Mouse (Mus musculus) cerebellum, adult 11-12 months (tissue): ENCODE measurements around the gene Zmiz1.

Experiments used
- DNase-seq: peaks from one replicate; pipeline ENCODE4 v3.0.0; 2022

Zmiz1 gene

GRCm38 (mm10) chr14:25711177-25711576, 252.2 kb downstream of the Zmiz1 start:
- no peak for DNase-seq

GRCm38 (mm10) chr14:25711602-25712001, 252.6 kb downstream of the Zmiz1 start:
- no peak for DNase-seq

- no peak for DNase-seq
Measured at GRCm38 (mm10) chr14:25713443-25713842, 254.5 kb downstream of the Zmiz1 start.
